Mouse (Mus musculus): ENCODE data around the gene Zfp618.

Zfp618 gene

GRCm38 (mm10) chr4:62981572-62981971, 16.2 kb downstream of the Zfp618 start:
- H3K9me3 ChIP-seq (ENCODE audit: low read length), result no peaks in the 10 kb centered on the region
- TF ChIP-seq CTCF (conservative IDR thresholded peaks at IDR 0.05; ENCODE audit: low read length) (no peak), NANOG (IDR thresholded peaks at IDR 0.05; ENCODE audit: borderline replicate concordance, low read length) (no peak), POU5F1 (IDR thresholded peaks at IDR 0.05; ENCODE audit: borderline replicate concordance, low read length) (no peak)

DNA sequence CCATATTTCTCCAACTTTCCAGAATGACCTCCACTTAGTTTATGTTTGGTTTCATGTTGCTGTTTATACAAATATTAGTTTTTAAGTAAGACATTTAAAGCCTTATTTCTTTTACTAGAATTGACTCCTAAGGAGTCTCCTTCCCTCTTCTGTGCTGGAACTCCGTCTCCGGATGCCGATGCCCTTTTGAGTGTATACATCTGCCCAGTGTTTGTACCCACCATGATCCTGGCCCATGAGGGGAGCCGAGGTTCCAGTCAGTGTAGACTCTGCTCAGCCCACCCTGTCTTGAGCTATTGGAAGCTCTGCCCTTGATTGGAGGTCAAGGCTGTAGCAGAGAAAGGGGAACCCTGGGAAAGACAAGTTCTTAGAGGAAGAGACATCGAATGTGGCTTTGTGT, 18.2 kb downstream of the Zfp618 start:
- Histone ChIP-seq H3K4me1 (replicated peaks; ENCODE audit: low read depth, low read length) (0 out of 2 replicates have a peak, but pooled peaks cover 2% of the 10 kb centered on the region), H3K4me3 (replicated peaks; ENCODE audit: low read length) (no peak overlapping the region), H3K9me3 (ENCODE audit: low read length) (no peaks in the 10 kb centered on the region), H3K27me3 (ENCODE audit: insufficient read depth, low read length) (peaks cover 2% of the 10 kb centered on the region; the same call in 1 of the 2 replicates), H3K36me3 (ENCODE audit: insufficient read depth, low read length) (no peaks in the 10 kb centered on the region)
- TF ChIP-seq POU5F1 (IDR thresholded peaks at IDR 0.05; ENCODE audit: borderline replicate concordance, low read length) (no peak), NANOG (IDR thresholded peaks at IDR 0.05; ENCODE audit: borderline replicate concordance, low read length) (no peak), CTCF (conservative IDR thresholded peaks at IDR 0.05; ENCODE audit: low read length) (no peak)

More at GRCm38 (mm10) chr4:62981572-62981971, 16.2 kb downstream of the Zfp618 start:
- Histone ChIP-seq H3K4me3 (replicated peaks; ENCODE audit: low read length) (no peak overlapping the region), H3K4me1 (replicated peaks; ENCODE audit: low read depth, low read length) (peaks cover 8% of the 10 kb centered on the region), H3K27me3 (ENCODE audit: insufficient read depth, low read length) (peaks cover 6% of the 10 kb centered on the region; the same call in 1 of the 2 replicates), H3K36me3 (ENCODE audit: insufficient read depth, low read length) (no peaks in the 10 kb centered on the region)

DNA sequence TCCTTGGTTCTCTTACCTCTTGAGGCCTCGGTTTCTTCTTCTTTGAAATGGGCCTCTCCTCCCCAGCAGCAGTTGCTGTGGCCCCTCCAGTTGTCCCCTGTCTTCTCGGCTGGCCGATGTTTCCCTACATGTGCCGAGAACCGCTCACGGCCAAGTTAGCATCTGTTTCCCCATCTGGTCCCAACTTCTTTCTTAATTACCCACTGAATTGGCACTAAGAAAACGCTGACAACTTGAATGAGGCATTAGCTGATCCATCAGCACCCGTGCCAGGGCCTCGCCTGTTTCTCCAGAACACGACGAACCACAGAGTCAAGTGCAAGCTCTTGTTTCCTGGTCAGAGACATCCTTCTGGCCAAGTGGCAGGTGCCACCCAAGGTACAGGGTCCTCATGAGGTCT, 26.0 kb downstream of the Zfp618 start:
- Histone ChIP-seq H3K9me3 (ENCODE audit: low read length) (peaks cover 5% of the 10 kb centered on the region; the same call in 1 of the 2 replicates), H3K4me3 (replicated peaks; ENCODE audit: low read length) (no peak overlapping the region), H3K27me3 (ENCODE audit: insufficient read depth, low read length) (no peaks in the 10 kb centered on the region), H3K36me3 (ENCODE audit: insufficient read depth, low read length) (no peaks in the 10 kb centered on the region), H3K4me1 (replicated peaks; ENCODE audit: low read depth, low read length) (no peaks in the 10 kb centered on the region)
- TF ChIP-seq NANOG (IDR thresholded peaks at IDR 0.05; ENCODE audit: borderline replicate concordance, low read length) (no peak), CTCF (conservative IDR thresholded peaks at IDR 0.05; ENCODE audit: low read length) (no peak), POU5F1 (IDR thresholded peaks at IDR 0.05; ENCODE audit: borderline replicate concordance, low read length) (no peak)

GRCm38 (mm10) chr4:62993190-62993589, 27.8 kb downstream of the Zfp618 start:
- Histone ChIP-seq H3K9me3 (ENCODE audit: low read length) (peaks cover 5% of the 10 kb centered on the region; the same call in 1 of the 2 replicates), H3K36me3 (ENCODE audit: insufficient read depth, low read length) (no peaks in the 10 kb centered on the region), H3K4me3 (replicated peaks; ENCODE audit: low read length) (no peak overlapping the region), H3K4me1 (replicated peaks; ENCODE audit: low read depth, low read length) (no peaks in the 10 kb centered on the region), H3K27me3 (ENCODE audit: insufficient read depth, low read length) (no peaks in the 10 kb centered on the region)
- no peak for TF ChIP-seq NANOG (IDR thresholded peaks at IDR 0.05; ENCODE audit: borderline replicate concordance, low read length)
- TF ChIP-seq CTCF (conservative IDR thresholded peaks at IDR 0.05; ENCODE audit: low read length), result no peak
- no peak for TF ChIP-seq POU5F1 (IDR thresholded peaks at IDR 0.05; ENCODE audit: borderline replicate concordance, low read length)

- TF ChIP-seq NANOG (IDR thresholded peaks at IDR 0.05; ENCODE audit: borderline replicate concordance, low read length), result no peak
- TF ChIP-seq CTCF (conservative IDR thresholded peaks at IDR 0.05; ENCODE audit: low read length), result no peak
- no peak for TF ChIP-seq POU5F1 (IDR thresholded peaks at IDR 0.05; ENCODE audit: borderline replicate concordance, low read length)
- H3K4me1 ChIP-seq (replicated peaks; ENCODE audit: low read depth, low read length), result no peaks in the 10 kb centered on the region
- H3K27me3 ChIP-seq (ENCODE audit: insufficient read depth, low read length), result no peaks in the 10 kb centered on the region
- peaks cover 5% of the 10 kb centered on the region; the same call in 1 of the 2 replicates for H3K9me3 ChIP-seq (ENCODE audit: low read length)
- H3K4me3 ChIP-seq (replicated peaks; ENCODE audit: low read length), result no peak overlapping the region
- H3K36me3 ChIP-seq (ENCODE audit: insufficient read depth, low read length), result no peaks in the 10 kb centered on the region
These were observed 32.2 kb downstream of the Zfp618 start for GRCm38 (mm10) chr4:62997606-62998005.

- TF ChIP-seq CTCF (conservative IDR thresholded peaks at IDR 0.05; ENCODE audit: low read length), result no peak
- no peak for TF ChIP-seq NANOG (IDR thresholded peaks at IDR 0.05; ENCODE audit: borderline replicate concordance, low read length)
- TF ChIP-seq POU5F1 (IDR thresholded peaks at IDR 0.05; ENCODE audit: borderline replicate concordance, low read length), result no peak
- no peak overlapping the region for H3K4me3 ChIP-seq (replicated peaks; ENCODE audit: low read length)
- no peaks in the 10 kb centered on the region for H3K27me3 ChIP-seq (ENCODE audit: insufficient read depth, low read length)
- no peaks in the 10 kb centered on the region for H3K36me3 ChIP-seq (ENCODE audit: insufficient read depth, low read length)
- H3K4me1 ChIP-seq (replicated peaks; ENCODE audit: low read depth, low read length), result no peaks in the 10 kb centered on the region
- peaks cover 5% of the 10 kb centered on the region; the same call in 1 of the 2 replicates for H3K9me3 ChIP-seq (ENCODE audit: low read length)
These were observed 33.1 kb downstream of the Zfp618 start for GRCm38 (mm10) chr4:62998431-62998835.

- Histone ChIP-seq H3K9me3 (ENCODE audit: low read length) (peaks cover 5% of the 10 kb centered on the region; the same call in 1 of the 2 replicates), H3K27me3 (ENCODE audit: insufficient read depth, low read length) (no peaks in the 10 kb centered on the region), H3K4me1 (replicated peaks; ENCODE audit: low read depth, low read length) (no peaks in the 10 kb centered on the region), H3K4me3 (replicated peaks; ENCODE audit: low read length) (no peak overlapping the region), H3K36me3 (ENCODE audit: insufficient read depth, low read length) (no peaks in the 10 kb centered on the region)
- no peak for TF ChIP-seq CTCF (conservative IDR thresholded peaks at IDR 0.05; ENCODE audit: low read length)
- no peak for TF ChIP-seq POU5F1 (IDR thresholded peaks at IDR 0.05; ENCODE audit: borderline replicate concordance, low read length)
These were observed 33.5 kb downstream of the Zfp618 start for GRCm38 (mm10) chr4:62998908-62999307.

DNA sequence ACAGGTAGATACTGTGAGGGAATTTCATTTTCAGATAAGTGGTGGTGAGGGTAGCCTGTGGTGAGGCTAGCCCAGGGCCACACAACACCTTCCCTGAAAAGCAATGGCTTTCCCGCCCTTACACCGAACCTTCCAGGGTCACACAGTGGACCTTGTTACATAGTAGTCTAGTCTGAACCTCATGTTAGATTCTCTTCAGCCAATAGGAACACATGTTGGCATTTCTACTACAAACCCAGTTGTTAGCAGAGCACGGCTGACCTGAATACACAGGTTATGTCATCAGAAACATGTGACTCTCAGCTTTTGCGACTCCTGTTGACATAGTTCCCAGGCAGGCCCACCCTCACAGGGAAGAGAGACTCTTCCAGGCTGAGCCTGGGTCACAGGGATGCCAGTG, 33.9 kb downstream of the Zfp618 start:
- H3K4me3 ChIP-seq (replicated peaks; ENCODE audit: low read length), result no peak overlapping the region
- H3K9me3 ChIP-seq (ENCODE audit: low read length), result peaks cover 5% of the 10 kb centered on the region; the same call in 1 of the 2 replicates
- H3K36me3 ChIP-seq (ENCODE audit: insufficient read depth, low read length), result no peaks in the 10 kb centered on the region
- TF ChIP-seq CTCF (conservative IDR thresholded peaks at IDR 0.05; ENCODE audit: low read length), result no peak
- no peak for TF ChIP-seq NANOG (IDR thresholded peaks at IDR 0.05; ENCODE audit: borderline replicate concordance, low read length)
- TF ChIP-seq POU5F1 (IDR thresholded peaks at IDR 0.05; ENCODE audit: borderline replicate concordance, low read length), result no peak
- H3K27me3 ChIP-seq (ENCODE audit: insufficient read depth, low read length), result no peaks in the 10 kb centered on the region
- no peaks in the 10 kb centered on the region for H3K4me1 ChIP-seq (replicated peaks; ENCODE audit: low read depth, low read length)

DNA sequence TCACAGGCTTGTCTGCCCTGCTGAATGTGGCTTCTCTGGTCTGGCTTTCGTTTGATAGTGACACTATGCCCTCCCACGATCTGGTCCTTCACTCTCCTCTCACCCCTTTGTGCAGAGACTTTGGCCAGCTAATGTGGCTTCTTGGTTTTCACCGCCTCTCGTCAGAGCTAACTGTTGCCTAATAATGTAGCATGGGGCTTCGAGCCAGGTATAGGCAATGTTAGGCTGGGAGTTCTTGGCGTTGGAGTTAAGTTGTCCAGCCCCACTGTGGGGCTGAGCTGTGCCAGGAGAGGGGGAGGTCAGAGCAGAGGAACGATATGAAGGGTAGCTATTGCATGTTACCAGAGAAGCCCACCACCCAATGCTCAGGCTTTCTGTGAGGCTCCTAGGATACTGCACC, 34.5 kb downstream of the Zfp618 start:
- Histone ChIP-seq H3K9me3 (ENCODE audit: low read length) (peaks cover 5% of the 10 kb centered on the region; the same call in 1 of the 2 replicates), H3K4me1 (replicated peaks; ENCODE audit: low read depth, low read length) (no peaks in the 10 kb centered on the region), H3K27me3 (ENCODE audit: insufficient read depth, low read length) (no peaks in the 10 kb centered on the region), H3K36me3 (ENCODE audit: insufficient read depth, low read length) (no peaks in the 10 kb centered on the region), H3K4me3 (replicated peaks; ENCODE audit: low read length) (no peak overlapping the region)
- no peak for TF ChIP-seq NANOG (IDR thresholded peaks at IDR 0.05; ENCODE audit: borderline replicate concordance, low read length)
- TF ChIP-seq POU5F1 (IDR thresholded peaks at IDR 0.05; ENCODE audit: borderline replicate concordance, low read length), result no peak
- no peak for TF ChIP-seq CTCF (conservative IDR thresholded peaks at IDR 0.05; ENCODE audit: low read length)
